Mouse (Mus musculus) hindbrain, postnatal 0 days (tissue): ENCODE data around the gene Arid1b. TPM values are rescaled to one million over a fixed set of nuclear protein-coding genes. Genes with fewer than 3 reads are reported as not detected.

Experiments
- ATAC-seq: fragments of 200-750 bp; cut with Nextera tagmentation; 2 replicates; pipeline ENCODE4 v1.8.0; 2017; ENCODE audit warnings: mild to moderate bottlenecking, moderate TSS enrichment, moderate library complexity
- DNase-seq: peaks from one replicate; pipeline ENCODE4 v3.0.0-alpha.2; 2015; ENCODE audit warnings: low spot score
- H3K27ac ChIP-seq: fragments of 300-500 bp; sonication (generic); 2 replicates; pipeline ENCODE4 v1.5.1; 2014; ENCODE audit warnings: mild to moderate bottlenecking
- H3K27me3 ChIP-seq: fragments of 300-500 bp; sonication (generic); 2 replicates; pipeline ENCODE4 v1.6.1; 2014; ENCODE audit warnings: low read length, mixed read lengths; ENCODE audit not compliant: insufficient read depth
- H3K36me3 ChIP-seq: fragments of 300-500 bp; sonication (generic); 2 replicates; pipeline ENCODE4 v1.6.1; 2014; ENCODE audit warnings: low read length, mixed read lengths; ENCODE audit not compliant: insufficient read depth
- H3K4me1 ChIP-seq: fragments of 300-500 bp; sonication (generic); 2 replicates; pipeline ENCODE4 v1.6.1; 2014; ENCODE audit warnings: antibody characterized with exemption, low read length, mixed read lengths; ENCODE audit not compliant: insufficient read depth
- H3K4me2 ChIP-seq: fragments of 300-500 bp; sonication (generic); 2 replicates; pipeline ENCODE4 v1.6.1; 2014; ENCODE audit warnings: low read depth, mild to moderate bottlenecking, low read length, moderate library complexity, mixed read lengths
- H3K4me3 ChIP-seq: fragments of 300-500 bp; sonication (generic); 2 replicates; pipeline ENCODE4 v1.5.1; 2014; ENCODE audit warnings: low read length
- H3K9ac ChIP-seq: fragments of 300-500 bp; sonication (generic); replicated peaks from 2 replicates; pipeline ENCODE4 v1.6.1; 2014; ENCODE audit warnings: mild to moderate bottlenecking, low read length, moderate library complexity, mixed read lengths
- H3K9me3 ChIP-seq: fragments of 300-500 bp; sonication (generic); 2 replicates; pipeline ENCODE4 v1.6.1; 2016; ENCODE audit warnings: low read length, mixed read lengths
- CTCF ChIP-seq: IDR thresholded peaks from 2 replicates; pipeline ENCODE4 v1.5.1; 2016; ENCODE audit warnings: antibody characterized with exemption, control low read depth, low read depth
- WGBS: fragments of 180-500 bp; shearing (Covaris S2); extraction: QIAGEN DNeasy Blood & Tissue Kit; methylation state at CpG from one replicate; pipeline ENCODE4 v1.1.7; 2014; 5-methylcytosine and 5-hydroxymethylcytosine counted together
- polyA plus RNA-seq: library from polyadenylated mRNA; unstranded; fragments of >200 nt; fragmentation: Nextera tagmentation; extraction: Ambion mirVana; gene quantifications from 2 replicates; pipeline ENCODE4 v1.2.1, GENCODE M21; 2015
- total RNA-seq: library from RNA; depleted of rRNA; stranded (reverse); fragments of >200 nt; gene quantifications from 2 replicates; pipeline ENCODE4 v1.2.3, GENCODE M21; 2014

Gene Arid1b
- total and polyA plus RNA-seq, 2 experiments from 2014 or later = 10.5 to 62.5 TPM

GRCm38 (mm10) chr17:5151852-5152251 is 157.7 kb downstream of the Arid1b start:
- Histone ChIP-seq H3K4me1 (peaks cover 5% of the 10 kb centered on the region; the same call in 1 of the 2 replicates), H3K9ac (no peak overlapping the region), H3K27me3 (no peaks in the 10 kb centered on the region), H3K9me3 (no peaks in the 10 kb centered on the region), H3K36me3 (no peaks in the 10 kb centered on the region), H3K4me2 (no peak overlapping the region), H3K27ac (no peak overlapping the region), H3K4me3 (no peak overlapping the region)
- ATAC-seq = no peak
- DNase-seq = no peak
- no peak for TF ChIP-seq CTCF
- WGBS = 48% methylated on average over 11 of the region's 11 CpGs

- H3K36me3 ChIP-seq = no peaks in the 10 kb centered on the region
- no peaks in the 10 kb centered on the region for H3K27me3 ChIP-seq
- H3K4me1 ChIP-seq = peaks cover 5% of the 10 kb centered on the region; the same call in 1 of the 2 replicates
- H3K4me2 ChIP-seq = no peak overlapping the region
- no peak overlapping the region for H3K27ac ChIP-seq
- no peaks in the 10 kb centered on the region for H3K9me3 ChIP-seq
- H3K4me3 ChIP-seq = no peak overlapping the region
- no peak overlapping the region for H3K9ac ChIP-seq
- DNase-seq = no peak
- no peak for ATAC-seq
- TF ChIP-seq CTCF = no peak
- 64% methylated on average over 2 of the region's 2 CpGs for WGBS
These were observed 159.3 kb downstream of the Arid1b start for GRCm38 (mm10) chr17:5153461-5153860.

GRCm38 (mm10) chr17:5154322-5154721 is 160.2 kb downstream of the Arid1b start:
- H3K27ac ChIP-seq = no peak overlapping the region
- no peak overlapping the region for H3K4me2 ChIP-seq
- no peak overlapping the region for H3K4me3 ChIP-seq
- no peaks in the 10 kb centered on the region for H3K36me3 ChIP-seq
- WGBS = 78% methylated on average over 6 of the region's 6 CpGs
- H3K4me1 ChIP-seq = 0 out of 2 replicates have a peak, but pooled peaks cover 5% of the 10 kb centered on the region
- DNase-seq = no peak
- no peak overlapping the region for H3K9ac ChIP-seq
- no peak for ATAC-seq
- H3K9me3 ChIP-seq = no peaks in the 10 kb centered on the region
- no peaks in the 10 kb centered on the region for H3K27me3 ChIP-seq
- no peak for TF ChIP-seq CTCF

- Histone ChIP-seq H3K9me3 (no peaks in the 10 kb centered on the region), H3K27me3 (no peaks in the 10 kb centered on the region), H3K4me3 (no peak overlapping the region), H3K4me1 (0 out of 2 replicates have a peak, but pooled peaks cover 3% of the 10 kb centered on the region), H3K36me3 (no peaks in the 10 kb centered on the region), H3K9ac (no peak overlapping the region), H3K27ac (no peak overlapping the region), H3K4me2 (no peak overlapping the region)
- DNase-seq (no peak), ATAC-seq (no peak)
- TF ChIP-seq CTCF = no peak
- 84% methylated on average over 7 of the region's 7 CpGs for WGBS
These were observed 163.5 kb downstream of the Arid1b start for GRCm38 (mm10) chr17:5157609-5158008.

- no peak for DNase-seq
- Histone ChIP-seq H3K9me3 (no peaks in the 10 kb centered on the region), H3K4me2 (no peak overlapping the region), H3K27me3 (no peaks in the 10 kb centered on the region), H3K36me3 (no peaks in the 10 kb centered on the region), H3K4me1 (peaks cover 4% of the 10 kb centered on the region; the same call in 1 of the 2 replicates), H3K27ac (no peak overlapping the region), H3K9ac (no peak overlapping the region), H3K4me3 (no peak overlapping the region)
- no peak for ATAC-seq
- TF ChIP-seq CTCF = no peak
- WGBS = 49% methylated on average over 2 of the region's 2 CpGs
These were observed 168.4 kb downstream of the Arid1b start for GRCm38 (mm10) chr17:5162525-5162924.

GRCm38 (mm10) chr17:5163251-5163826 is 169.2 kb downstream of the Arid1b start:
- DNase-seq = no peak
- no peak overlapping the region for H3K4me3 ChIP-seq
- ATAC-seq = no peak
- peaks cover 4% of the 10 kb centered on the region; the same call in 1 of the 2 replicates for H3K4me1 ChIP-seq
- no peak overlapping the region for H3K9ac ChIP-seq
- no peaks in the 10 kb centered on the region for H3K27me3 ChIP-seq
- TF ChIP-seq CTCF = no peak
- H3K36me3 ChIP-seq = no peaks in the 10 kb centered on the region
- H3K9me3 ChIP-seq = no peaks in the 10 kb centered on the region
- no peak overlapping the region for H3K4me2 ChIP-seq
- whole genome bisulfite sequencing = 84% methylated on average over 7 of the region's 7 CpGs
- no peak overlapping the region for H3K27ac ChIP-seq

- ATAC-seq (no peak), DNase-seq (no peak)
- H3K27ac ChIP-seq = no peak overlapping the region
- no peaks in the 10 kb centered on the region for H3K27me3 ChIP-seq
- H3K9me3 ChIP-seq = no peaks in the 10 kb centered on the region
- WGBS = 76% methylated on average over 4 of the region's 4 CpGs
- no peak overlapping the region for H3K4me3 ChIP-seq
- H3K4me1 ChIP-seq = peaks cover 7% of the 10 kb centered on the region
- H3K4me2 ChIP-seq = no peak overlapping the region
- H3K36me3 ChIP-seq = no peaks in the 10 kb centered on the region
- H3K9ac ChIP-seq = no peak overlapping the region
- no peak for TF ChIP-seq CTCF
These were observed 170.7 kb downstream of the Arid1b start for GRCm38 (mm10) chr17:5164794-5165193.
